ENCODE assay signal across 9 mouse cellular contexts in the genomic region with DNA sequence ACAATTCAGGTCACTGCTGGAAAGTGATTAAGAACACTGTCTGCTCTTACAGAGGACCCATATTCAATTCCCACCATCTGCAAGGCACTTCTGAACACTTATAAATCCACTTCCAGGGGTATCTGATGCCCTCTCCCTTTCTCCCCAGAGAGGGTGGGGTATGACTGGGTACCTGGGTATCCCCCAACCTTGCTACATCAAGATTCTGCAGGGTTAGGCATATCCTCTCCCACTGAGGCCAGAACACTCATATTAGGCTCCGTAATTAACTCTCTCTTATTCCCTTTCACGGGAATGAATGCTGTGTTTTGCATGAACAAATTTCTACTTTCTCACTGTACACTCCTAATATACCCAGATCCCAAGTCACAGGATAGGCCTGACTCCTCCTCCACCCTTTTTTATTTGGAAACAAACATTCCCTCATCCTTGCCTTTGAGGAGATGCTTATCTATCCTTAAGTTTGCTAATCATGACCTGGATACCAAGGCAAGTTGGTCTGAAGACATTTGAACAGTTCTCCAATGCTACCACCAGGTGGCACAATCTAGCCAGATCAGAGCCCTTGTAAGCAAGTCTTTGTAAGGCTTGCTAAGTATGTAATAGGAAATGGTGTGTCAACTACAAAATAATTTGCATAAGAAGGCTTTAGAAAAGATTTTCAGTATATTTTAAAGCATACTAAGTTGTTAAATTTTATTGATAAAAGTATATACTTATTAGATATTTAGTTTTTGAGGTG.
A peak's percentile ranks its signal among the peaks of the same experiment; 100 is the strongest.
DNase-seq lines count a peak whose midpoint lies in the region; ATAC-seq and TF ChIP-seq lines count a peak whose summit lies in the region.
"Had no signal": no experiment of that assay in that cellular context is flagged by ENCODE, and none has a peak within 500 bp of the region (broad histone marks: within the 10 kb centered on the region; RNA-seq: fewer than 3 reads in every experiment).

No protein-coding gene starts in this region.

- H3K4me3 ChIP-seq in forebrain, postnatal 0 days (ENCODE audit: low read depth, low read length), result no peak overlapping the region
- no peak overlapping the region for H3K4me3 ChIP-seq in intestine, postnatal 0 days (ENCODE audit: low read depth, low read length)
- H3K4me3 ChIP-seq in limb, embryonic 11.5 days (ENCODE audit: low read depth, low read length), result no peak overlapping the region
- H3K4me3 ChIP-seq: heart, embryonic 13.5 days had no signal

- H3K4me2 ChIP-seq in forebrain, postnatal 0 days (ENCODE audit: low read depth), result no peak overlapping the region
- no peak overlapping the region for H3K4me2 ChIP-seq in intestine, postnatal 0 days (replicated peaks; ENCODE audit: low read depth)
- no peak overlapping the region for H3K4me2 ChIP-seq in limb, embryonic 11.5 days (ENCODE audit: low read depth, severe bottlenecking)
- H3K4me2 ChIP-seq: heart, embryonic 13.5 days had no signal

- no peak overlapping the region for H3K9ac ChIP-seq in forebrain, postnatal 0 days
- H3K9ac ChIP-seq in intestine, postnatal 0 days (ENCODE audit: low read depth, low read length), result no peak overlapping the region
- no peak overlapping the region for H3K9ac ChIP-seq in limb, embryonic 11.5 days (ENCODE audit: low read length)
- H3K9ac ChIP-seq: heart, embryonic 13.5 days had no signal

- no peaks in the 10 kb centered on the region for H3K36me3 ChIP-seq in forebrain, postnatal 0 days (ENCODE audit: insufficient read depth)
- no peaks in the 10 kb centered on the region for H3K36me3 ChIP-seq in intestine, postnatal 0 days (ENCODE audit: control insufficient read depth, insufficient read depth)
- no peaks in the 10 kb centered on the region for H3K36me3 ChIP-seq in limb, embryonic 11.5 days (ENCODE audit: control insufficient read depth, insufficient read depth, low read length)
- H3K36me3 ChIP-seq: heart, embryonic 13.5 days had no signal

- peak; percentile 40 for DNase-seq in urinary bladder, postnatal 25 days (ENCODE audit: low spot score)
- DNase-seq in urinary bladder, adult 2 months (ENCODE audit: low spot score), result no peak
- peak; percentile 12 for DNase-seq in brain, embryonic 18.5 days (ENCODE audit: low read depth, low spot score)
- peak; percentile 61 for DNase-seq in forebrain, postnatal 0 days
- peak; percentile 65 for DNase-seq in limb, embryonic 11.5 days (ENCODE audit: low spot score)
- DNase-seq in neural tube, embryonic 10.5 days (ENCODE audit: extremely low spot score, low spot score), result peak; percentile 34
- DNase-seq in urinary bladder, postnatal 4 days (ENCODE audit: low spot score in 2 of 2), result no peak

- ATAC-seq in forebrain, postnatal 0 days, result peak; percentile 67
- no peak for ATAC-seq in intestine, postnatal 0 days
- no peak for ATAC-seq in limb, embryonic 11.5 days (ENCODE audit: insufficient number of reproducible peaks, low FRiP score, low TSS enrichment, low read depth)

- no peak overlapping the region for H3K27ac ChIP-seq in forebrain, postnatal 0 days (ENCODE audit: low read depth, low read length)
- no peak overlapping the region for H3K27ac ChIP-seq in intestine, postnatal 0 days (ENCODE audit: low read depth, low read length)
- no peak overlapping the region for H3K27ac ChIP-seq in limb, embryonic 11.5 days (replicated peaks; ENCODE audit: low read depth, low read length)
- H3K27ac ChIP-seq: heart, embryonic 13.5 days had no signal

- peak; percentile 79 for TF ChIP-seq CTCF in forebrain, postnatal 0 days (IDR thresholded peaks at IDR 0.05; ENCODE audit: low read depth)
- peak; percentile 90 for TF ChIP-seq CTCF in intestine, postnatal 0 days (IDR thresholded peaks at IDR 0.05; ENCODE audit: low read depth)

- no peaks in the 10 kb centered on the region for H3K4me1 ChIP-seq in forebrain, postnatal 0 days (ENCODE audit: insufficient read depth)
- no peaks in the 10 kb centered on the region for H3K4me1 ChIP-seq in intestine, postnatal 0 days (replicated peaks; ENCODE audit: control insufficient read depth, insufficient read depth, low read length)
- no peaks in the 10 kb centered on the region for H3K4me1 ChIP-seq in limb, embryonic 11.5 days (ENCODE audit: control insufficient read depth, insufficient read depth, low read length)
- H3K4me1 ChIP-seq: heart, embryonic 13.5 days had no signal

- no peaks in the 10 kb centered on the region for H3K27me3 ChIP-seq in forebrain, postnatal 0 days (ENCODE audit: insufficient read depth, low read length)
- no peaks in the 10 kb centered on the region for H3K27me3 ChIP-seq in intestine, postnatal 0 days (replicated peaks; ENCODE audit: control insufficient read depth, insufficient read depth, low read length)
- no peaks in the 10 kb centered on the region for H3K27me3 ChIP-seq in limb, embryonic 11.5 days (ENCODE audit: control insufficient read depth, insufficient read depth, low read length)
- H3K27me3 ChIP-seq: heart, embryonic 13.5 days had no signal

- H3K9me3 ChIP-seq in forebrain, postnatal 0 days (ENCODE audit: low read length), result no peaks in the 10 kb centered on the region
- no peaks in the 10 kb centered on the region for H3K9me3 ChIP-seq in intestine, postnatal 0 days (ENCODE audit: control insufficient read depth)
- no peaks in the 10 kb centered on the region for H3K9me3 ChIP-seq in limb, embryonic 11.5 days (ENCODE audit: control insufficient read depth, low read length)
- H3K9me3 ChIP-seq: heart, embryonic 13.5 days had no signal

- WGBS in forebrain, postnatal 0 days, result 86% methylated on average over 2 of the region's 2 CpGs
- 91% methylated on average over 2 of the region's 2 CpGs for WGBS in intestine, postnatal 0 days
- 87% methylated on average over 2 of the region's 2 CpGs for WGBS in limb, embryonic 11.5 days

Comparison
In these comparisons a context has a peak if more than half of its experiments do, and no peak if none do; other contexts are left out.
1. DNase-seq: peak in urinary bladder, postnatal 25 days (single experiment), brain, embryonic 18.5 days (single experiment), forebrain, postnatal 0 days (single experiment), limb, embryonic 11.5 days (single experiment) and neural tube, embryonic 10.5 days (single experiment); none in urinary bladder, adult 2 months (single experiment) and urinary bladder, postnatal 4 days (0 of 2).